Mouse (Mus musculus) kidney, postnatal 25 days (tissue): ENCODE measurements around the gene Fam229a.

ENCODE experiments used
- DNase-seq, 2 experiments: peaks; one replicate each; pipeline ENCODE4 v3.0.0; 2021; ENCODE audit warnings: mixed read lengths in 2 of 2

The Fam229a gene

GRCm38 (mm10) chr4:129496631-129497030 is 5.6 kb downstream of the Fam229a start:
- DNase-seq, result peak; percentile 63 to 77

- peak; percentile 21 to 50 for DNase-seq
Measured at GRCm38 (mm10) chr4:129498941-129499340, 8.0 kb downstream of the Fam229a start.

GRCm38 (mm10) chr4:129500017-129500416 is 9.0 kb downstream of the Fam229a start:
- no peak for DNase-seq

GRCm38 (mm10) chr4:129500607-129501566 is 9.9 kb downstream of the Fam229a start:
- peak; percentile 92 to 95 for DNase-seq

GRCm38 (mm10) chr4:129502327-129502888 is 11.4 kb downstream of the Fam229a start:
- DNase-seq, result no peak

GRCm38 (mm10) chr4:129502901-129503444 is 12.0 kb downstream of the Fam229a start:
- DNase-seq, result peak; percentile 24 to 55

GRCm38 (mm10) chr4:129505511-129505910 is 14.5 kb downstream of the Fam229a start:
- DNase-seq, result no peak

GRCm38 (mm10) chr4:129507434-129508236 is 16.6 kb downstream of the Fam229a start:
- no peak for DNase-seq

GRCm38 (mm10) chr4:129508237-129508515 is 17.2 kb downstream of the Fam229a start:
- DNase-seq, result no peak

GRCm38 (mm10) chr4:129508834-129509600 is 18.0 kb downstream of the Fam229a start:
- peak; percentile 40 to 63 for DNase-seq

- DNase-seq, result no peak
Measured at GRCm38 (mm10) chr4:129509650-129510049, 18.7 kb downstream of the Fam229a start.

- DNase-seq, result no peak
Measured at GRCm38 (mm10) chr4:129510723-129511412, 19.9 kb downstream of the Fam229a start.

- no peak for DNase-seq
Measured at GRCm38 (mm10) chr4:129511413-129512096, 20.6 kb downstream of the Fam229a start.

- peak; percentile 92 for DNase-seq
Measured at GRCm38 (mm10) chr4:129513086-129513767, 22.2 kb downstream of the Fam229a start, which contains the start of gene Marcksl1. Gene Marcksl1 (plus strand): TSS chr4:129513581.

- peak in 1 of 2 experiments; percentile 35 for DNase-seq
Measured at GRCm38 (mm10) chr4:129513891-129514290, 22.9 kb downstream of the Fam229a start.

- peak; percentile 55 to 68 for DNase-seq
Measured at GRCm38 (mm10) chr4:129514300-129514898, 23.4 kb downstream of the Fam229a start.

GRCm38 (mm10) chr4:129516925-129517324 is 25.9 kb downstream of the Fam229a start:
- DNase-seq, result peak; percentile 63 to 77

- no peak for DNase-seq
Measured at GRCm38 (mm10) chr4:129518519-129518918, 27.5 kb downstream of the Fam229a start.

GRCm38 (mm10) chr4:129525338-129525737 is 34.3 kb downstream of the Fam229a start:
- DNase-seq, result no peak

- no peak for DNase-seq
Measured at GRCm38 (mm10) chr4:129525889-129526288, 34.9 kb downstream of the Fam229a start.
